Mouse (Mus musculus): ENCODE results near the gene Syngr3. TPM values are rescaled to one million over a fixed set of nuclear protein-coding genes. Genes with fewer than 3 reads are reported as not detected.
"Not testable (repeated sequence)": the region's sequence is repeated elsewhere in the genome, so short reads cannot be mapped to it uniquely, and the experiment has no call there.

Gene Syngr3
- polyA plus RNA-seq, 1 experiment from 2014 or later = 14.0 TPM

DNA sequence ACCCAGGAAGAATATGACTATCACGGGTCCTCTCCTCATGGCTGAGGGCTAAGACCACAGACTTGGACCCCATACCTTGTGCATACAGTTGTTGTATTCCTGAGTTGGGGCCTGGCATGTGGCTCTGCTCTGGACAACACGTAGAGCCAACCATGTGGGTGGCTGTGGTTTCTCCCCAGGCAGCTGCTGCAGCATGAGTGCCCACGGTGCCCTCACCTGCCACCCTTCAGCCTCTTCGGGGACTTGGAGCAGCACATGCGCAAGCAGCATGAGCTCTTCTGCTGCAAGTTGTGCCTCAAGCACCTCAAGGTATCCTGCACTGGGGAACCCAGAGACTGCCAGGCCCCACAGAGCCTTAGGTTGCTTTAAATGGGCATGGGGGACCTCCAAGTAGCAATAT is 12.9 kb downstream of the Syngr3 start:
- no peak overlapping the region for H3K27ac ChIP-seq (ENCODE audit: low read depth, low read length)
- no peak for ATAC-seq (replicated peaks; ENCODE audit: low FRiP score)
- no peak overlapping the region for H3K4me3 ChIP-seq (ENCODE audit: low read depth, low read length)
- H3K9ac ChIP-seq (ENCODE audit: low read length) = no peak overlapping the region
- H3K9me3 ChIP-seq (ENCODE audit: control insufficient read depth, low read length) = no peaks in the 10 kb centered on the region
- H3K36me3 ChIP-seq (ENCODE audit: control insufficient read depth, insufficient read depth, low read length) = peaks cover 13% of the 10 kb centered on the region; the same call in 1 of the 2 replicates
- no peaks in the 10 kb centered on the region; the same call in 1 of the 2 replicates for H3K4me1 ChIP-seq (replicated peaks; ENCODE audit: control insufficient read depth, insufficient read depth, low read length)
- DNase-seq (ENCODE audit: low spot score) = no peak
- WGBS = 96% methylated on average over 5 of the region's 5 CpGs
- H3K4me2 ChIP-seq (ENCODE audit: low read depth, low read length, severe bottlenecking) = no peak overlapping the region
- no peaks in the 10 kb centered on the region for H3K27me3 ChIP-seq (ENCODE audit: control insufficient read depth, insufficient read depth, low read length)

DNA sequence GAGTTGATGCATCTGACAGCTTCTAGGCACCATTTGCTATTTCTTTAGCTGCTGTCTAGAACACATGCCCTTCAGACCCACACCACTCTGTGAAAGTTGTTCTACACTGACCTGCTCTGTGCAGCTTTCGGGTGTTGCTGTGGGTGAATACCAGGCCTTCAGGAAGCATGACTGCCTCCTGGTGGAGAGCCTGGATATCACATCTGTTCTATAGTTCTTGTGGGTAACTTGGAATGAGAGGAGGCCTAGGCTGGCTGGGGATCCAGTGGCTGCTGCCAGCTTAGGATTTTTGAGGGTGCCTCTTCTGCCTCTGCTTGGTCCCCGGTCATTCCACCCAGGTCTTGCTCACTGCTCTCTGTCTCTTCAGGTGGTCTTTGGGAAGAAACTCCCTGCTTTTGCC is 13.6 kb downstream of the Syngr3 start:
- Histone ChIP-seq H3K9me3 (ENCODE audit: control insufficient read depth, low read length) (no peaks in the 10 kb centered on the region), H3K9ac (ENCODE audit: low read length) (no peak overlapping the region), H3K4me2 (ENCODE audit: low read depth, low read length, severe bottlenecking) (no peak overlapping the region), H3K27ac (ENCODE audit: low read depth, low read length) (no peak overlapping the region), H3K4me1 (replicated peaks; ENCODE audit: control insufficient read depth, insufficient read depth, low read length) (peaks cover 3% of the 10 kb centered on the region), H3K36me3 (ENCODE audit: control insufficient read depth, insufficient read depth, low read length) (peaks cover 13% of the 10 kb centered on the region; the same call in 1 of the 2 replicates), H3K4me3 (ENCODE audit: low read depth, low read length) (no peak overlapping the region), H3K27me3 (ENCODE audit: control insufficient read depth, insufficient read depth, low read length) (no peaks in the 10 kb centered on the region)
- peak; percentile 80 for DNase-seq (ENCODE audit: low spot score)
- 0 out of 2 replicates have a peak, but pooled peaks have one; percentile 46 for ATAC-seq (replicated peaks; ENCODE audit: low FRiP score)
- WGBS = 54% methylated on average over 2 of the region's 2 CpGs

DNA sequence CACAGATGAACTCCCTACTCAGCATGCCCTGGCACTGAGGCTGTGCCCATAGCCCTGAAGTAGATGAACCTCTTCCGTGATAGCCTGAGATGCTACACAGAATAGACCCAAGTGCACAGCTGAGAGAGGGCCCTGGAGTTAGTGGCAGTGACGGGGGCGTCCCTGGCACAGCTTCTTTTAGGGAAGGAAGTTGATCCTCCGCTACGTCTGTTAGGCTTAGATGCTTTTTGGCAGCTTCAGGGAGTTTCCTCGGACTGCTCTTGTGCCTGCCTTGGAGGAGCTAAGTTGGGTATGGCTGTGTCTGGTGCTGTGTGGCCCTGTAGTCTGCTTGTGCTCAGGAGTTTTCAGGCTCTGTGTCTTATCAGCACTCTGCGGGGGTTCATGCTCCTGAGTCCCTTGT is 15.5 kb downstream of the Syngr3 start:
- ATAC-seq (replicated peaks; ENCODE audit: low FRiP score) (no peak), DNase-seq (ENCODE audit: low spot score) (no peak)
- H3K27ac ChIP-seq (ENCODE audit: low read depth, low read length) = no peak overlapping the region
- WGBS = 85% methylated on average over 7 of the region's 7 CpGs
- no peak overlapping the region for H3K4me3 ChIP-seq (ENCODE audit: low read depth, low read length)
- H3K9me3 ChIP-seq (ENCODE audit: control insufficient read depth, low read length) = no peaks in the 10 kb centered on the region
- peaks cover 6% of the 10 kb centered on the region; the same call in 1 of the 2 replicates for H3K36me3 ChIP-seq (ENCODE audit: control insufficient read depth, insufficient read depth, low read length)
- no peak overlapping the region for H3K4me2 ChIP-seq (ENCODE audit: low read depth, low read length, severe bottlenecking)
- no peak overlapping the region for H3K9ac ChIP-seq (ENCODE audit: low read length)
- H3K4me1 ChIP-seq (replicated peaks; ENCODE audit: control insufficient read depth, insufficient read depth, low read length) = peaks cover 11% of the 10 kb centered on the region
- no peaks in the 10 kb centered on the region for H3K27me3 ChIP-seq (ENCODE audit: control insufficient read depth, insufficient read depth, low read length)

DNA sequence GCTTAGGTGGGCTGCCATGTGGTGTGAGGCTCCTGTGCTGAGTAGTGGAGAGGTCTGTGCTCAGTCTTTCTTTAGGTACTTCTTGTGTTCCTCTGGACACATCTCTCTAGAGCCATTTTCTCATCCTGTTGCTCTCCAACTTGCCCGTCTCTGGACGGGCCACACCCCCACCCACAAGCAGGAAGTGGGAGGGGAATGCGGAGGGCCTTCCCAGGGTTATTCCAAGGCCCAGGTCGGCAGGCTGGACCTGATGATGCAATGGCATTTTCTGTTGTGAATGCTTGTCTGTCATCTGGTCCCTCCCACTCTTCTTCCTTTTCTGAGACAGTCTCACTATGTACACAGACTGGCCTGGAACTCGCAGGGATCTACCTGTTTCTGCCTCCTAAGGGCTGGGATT is 17.6 kb downstream of the Syngr3 start:
- no peaks in the 10 kb centered on the region for H3K9me3 ChIP-seq (ENCODE audit: control insufficient read depth, low read length)
- H3K36me3 ChIP-seq (ENCODE audit: control insufficient read depth, insufficient read depth, low read length) = no peaks in the 10 kb centered on the region; the same call in 1 of the 2 replicates
- DNase-seq (ENCODE audit: low spot score) (no peak), ATAC-seq (replicated peaks; ENCODE audit: low FRiP score) (no peak)
- H3K4me2 ChIP-seq (ENCODE audit: low read depth, low read length, severe bottlenecking) = 0 out of 2 replicates have a peak overlapping the region, but pooled peaks have one; percentile 8
- no peak overlapping the region for H3K27ac ChIP-seq (ENCODE audit: low read depth, low read length)
- peak overlapping the region; percentile 17; the same call in 1 of the 2 replicates for H3K9ac ChIP-seq (ENCODE audit: low read length)
- H3K27me3 ChIP-seq (ENCODE audit: control insufficient read depth, insufficient read depth, low read length) = no peaks in the 10 kb centered on the region
- WGBS = 31% methylated on average over 5 of the region's 5 CpGs
- H3K4me1 ChIP-seq (replicated peaks; ENCODE audit: control insufficient read depth, insufficient read depth, low read length) = peaks cover 13% of the 10 kb centered on the region
- H3K4me3 ChIP-seq (ENCODE audit: low read depth, low read length) = no peak overlapping the region

DNA sequence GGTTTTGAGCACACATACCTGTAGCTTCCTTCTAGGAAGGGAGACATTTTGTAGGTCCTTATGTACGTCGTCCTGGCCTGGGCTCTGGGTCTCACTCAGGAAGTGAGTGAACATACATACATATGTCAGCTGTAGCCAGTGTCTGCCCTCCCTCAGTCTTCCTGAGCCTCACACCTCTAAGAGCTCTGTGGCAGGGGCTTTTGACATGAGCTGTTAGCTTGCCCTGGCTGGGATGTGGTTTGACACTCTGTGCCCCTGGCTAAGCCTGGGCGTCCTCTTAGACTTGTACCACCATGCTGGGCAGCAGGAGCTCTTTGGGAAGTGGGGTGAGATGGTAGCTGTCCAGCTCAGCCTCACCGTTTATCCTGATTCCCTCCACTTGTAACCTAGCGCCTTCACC is 18.4 kb downstream of the Syngr3 start:
- Histone ChIP-seq H3K36me3 (ENCODE audit: control insufficient read depth, insufficient read depth, low read length) (no peaks in the 10 kb centered on the region), H3K9me3 (ENCODE audit: control insufficient read depth, low read length) (no peaks in the 10 kb centered on the region), H3K4me3 (ENCODE audit: low read depth, low read length) (no peak overlapping the region), H3K4me2 (ENCODE audit: low read depth, low read length, severe bottlenecking) (peak overlapping the region; percentile 64; the same call in 1 of the 2 replicates), H3K4me1 (replicated peaks; ENCODE audit: control insufficient read depth, insufficient read depth, low read length) (peaks cover 13% of the 10 kb centered on the region), H3K27ac (ENCODE audit: low read depth, low read length) (no peak overlapping the region), H3K9ac (ENCODE audit: low read length) (peak overlapping the region; percentile 14; the same call in 1 of the 2 replicates), H3K27me3 (ENCODE audit: control insufficient read depth, insufficient read depth, low read length) (no peaks in the 10 kb centered on the region)
- 80% methylated on average over 5 of the region's 5 CpGs for WGBS
- DNase-seq (ENCODE audit: low spot score) = no peak
- ATAC-seq (replicated peaks; ENCODE audit: low FRiP score) = no peak

DNA sequence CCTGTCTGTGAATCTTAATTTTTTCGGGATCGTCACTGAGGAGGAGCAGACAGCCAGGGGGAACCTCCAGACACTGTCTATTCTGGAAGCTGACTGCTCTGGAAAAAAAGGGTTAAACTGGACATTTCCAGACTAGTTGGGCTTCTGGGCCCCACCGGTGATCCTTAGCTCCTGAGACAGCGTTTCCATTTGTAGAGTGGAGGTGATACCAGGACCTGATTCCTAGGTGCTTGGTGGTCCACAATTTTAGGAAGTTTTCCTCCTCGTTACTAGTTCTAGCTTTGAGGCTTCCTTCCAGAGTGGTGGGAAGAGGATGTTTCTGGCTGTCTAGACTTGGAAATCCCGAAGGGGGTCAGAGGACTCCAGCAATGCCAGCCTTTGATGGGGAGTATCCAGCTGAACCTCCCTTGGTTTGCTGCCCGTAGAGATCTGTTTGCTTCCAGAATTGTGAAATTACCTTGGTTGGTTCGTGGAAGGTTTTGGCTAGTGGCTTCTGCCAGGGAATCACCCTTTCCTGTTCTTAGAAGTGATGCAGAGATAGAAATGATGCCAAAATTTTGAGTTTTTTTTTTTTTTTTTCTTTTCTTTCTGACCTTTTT is 19.4 kb downstream of the Syngr3 start:
- peak overlapping the region; percentile 95 for H3K9ac ChIP-seq (ENCODE audit: low read length)
- no peaks in the 10 kb centered on the region for H3K27me3 ChIP-seq (ENCODE audit: control insufficient read depth, insufficient read depth, low read length)
- H3K9me3 ChIP-seq (ENCODE audit: control insufficient read depth, low read length) = no peaks in the 10 kb centered on the region
- H3K36me3 ChIP-seq (ENCODE audit: control insufficient read depth, insufficient read depth, low read length) = no peaks in the 10 kb centered on the region
- WGBS = 20% methylated on average over 8 of the region's 8 CpGs
- H3K4me2 ChIP-seq (ENCODE audit: low read depth, low read length, severe bottlenecking) = peak overlapping the region; percentile 64
- H3K27ac ChIP-seq (ENCODE audit: low read depth, low read length) = peak overlapping the region; percentile 66; the same call in 1 of the 2 replicates
- peaks cover 13% of the 10 kb centered on the region for H3K4me1 ChIP-seq (replicated peaks; ENCODE audit: control insufficient read depth, insufficient read depth, low read length)
- H3K4me3 ChIP-seq (ENCODE audit: low read depth, low read length) = peak overlapping the region; percentile 99
- DNase-seq (ENCODE audit: low spot score) (no peak), ATAC-seq (replicated peaks; ENCODE audit: low FRiP score) (no peak)

DNA sequence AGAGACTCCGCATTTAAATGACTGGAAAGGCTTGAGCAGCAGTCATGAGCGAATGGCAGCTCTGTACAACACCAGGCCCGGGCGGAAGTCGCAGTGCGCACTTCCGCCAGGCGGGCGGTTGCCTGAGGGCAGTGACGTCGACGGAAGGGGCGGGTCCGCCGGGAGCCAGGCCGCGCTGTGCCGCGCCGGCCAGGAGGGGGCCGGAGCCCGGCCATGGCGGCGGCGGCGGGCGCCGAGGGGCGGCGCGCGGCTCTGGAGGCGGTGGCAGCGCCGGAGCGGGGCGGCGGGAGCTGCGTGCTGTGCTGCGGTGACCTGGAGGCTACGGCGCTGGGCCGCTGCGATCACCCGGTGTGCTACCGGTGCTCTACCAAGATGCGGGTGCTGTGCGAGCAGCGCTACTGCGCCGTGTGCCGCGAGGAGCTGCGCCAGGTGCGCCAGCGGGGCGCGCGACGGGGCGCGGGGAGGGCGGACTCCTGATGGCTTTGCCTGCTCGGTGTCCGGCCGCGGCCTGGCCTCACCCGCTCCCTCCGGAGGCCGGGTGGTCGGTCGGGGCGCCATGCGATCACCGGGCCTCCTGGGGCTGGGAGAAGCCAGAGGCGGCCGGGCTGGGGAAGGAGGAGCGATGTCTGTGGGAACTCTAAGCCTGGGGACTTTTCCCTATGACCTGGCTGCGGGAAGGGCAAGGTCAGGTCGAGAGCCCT is 20.1 kb downstream of the Syngr3 start, which contains the start of gene Zfp598:
TSS of gene Zfp598 (plus strand) at position 143 of the 701 bp plus-strand sequence.
- ATAC-seq (replicated peaks; ENCODE audit: low FRiP score) (peak; percentile 99), DNase-seq (ENCODE audit: low spot score) (peak; percentile 96)
- H3K4me1 ChIP-seq (replicated peaks; ENCODE audit: control insufficient read depth, insufficient read depth, low read length) = peaks cover 13% of the 10 kb centered on the region
- peak within 1 kb of the TSS; percentile 64 for H3K4me2 ChIP-seq (ENCODE audit: low read depth, low read length, severe bottlenecking)
- under 1% methylated on average over 80 of the region's 80 CpGs for WGBS
- no peaks in the 10 kb centered on the region for H3K9me3 ChIP-seq (ENCODE audit: control insufficient read depth, low read length)
- peak within 1 kb of the TSS; percentile 99 for H3K4me3 ChIP-seq (ENCODE audit: low read depth, low read length)
- no peaks in the 10 kb centered on the region for H3K27me3 ChIP-seq (ENCODE audit: control insufficient read depth, insufficient read depth, low read length)
- H3K27ac ChIP-seq (ENCODE audit: low read depth, low read length) = peak within 1 kb of the TSS; percentile 66
- H3K36me3 ChIP-seq (ENCODE audit: control insufficient read depth, insufficient read depth, low read length) = no peaks in the 10 kb centered on the region
- H3K9ac ChIP-seq (ENCODE audit: low read length) = peak within 1 kb of the TSS; percentile 95

DNA sequence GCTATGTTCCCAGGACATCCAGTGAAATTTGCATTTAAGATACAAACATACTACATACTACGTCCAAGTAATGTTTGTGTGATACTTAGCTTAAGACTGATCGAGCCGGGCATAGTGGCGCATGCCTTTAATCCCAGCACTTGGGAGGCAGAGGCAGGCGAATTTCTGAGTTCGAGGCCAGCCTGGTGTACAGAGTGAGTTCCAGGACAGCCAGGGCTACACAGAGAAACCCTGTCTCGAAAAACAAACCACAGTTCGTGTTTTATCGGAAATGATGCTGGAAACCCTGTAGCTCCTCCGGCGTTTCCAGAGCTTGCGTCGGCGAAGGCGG is 20.6 kb downstream of the Syngr3 start:
- H3K27ac ChIP-seq (ENCODE audit: low read depth, low read length); H3K36me3 ChIP-seq (ENCODE audit: control insufficient read depth, insufficient read depth, low read length); DNase-seq (ENCODE audit: low spot score); ATAC-seq (replicated peaks; ENCODE audit: low FRiP score); H3K27me3 ChIP-seq (ENCODE audit: control insufficient read depth, insufficient read depth, low read length); H3K9me3 ChIP-seq (ENCODE audit: control insufficient read depth, low read length): not testable (repeated sequence)
- WGBS = 12% methylated on average over 15 of the region's 15 CpGs
- Histone ChIP-seq H3K4me2 (ENCODE audit: low read depth, low read length, severe bottlenecking) (peak overlapping the region; percentile 64), H3K4me3 (ENCODE audit: low read depth, low read length) (peak overlapping the region; percentile 99), H3K9ac (ENCODE audit: low read length) (peak overlapping the region; percentile 95), H3K4me1 (replicated peaks; ENCODE audit: control insufficient read depth, insufficient read depth, low read length) (peaks cover 13% of the 10 kb centered on the region)
